Mouse (Mus musculus) brown adipose tissue, adult 24 weeks (tissue): ENCODE measurements around the gene Sbf1. TPM values are rescaled to one million over a fixed set of nuclear protein-coding genes. Genes with fewer than 3 reads are reported as not detected.
A peak's percentile ranks its signal among the peaks of the same experiment; 100 is the strongest.

Experiments used
- H3K27ac ChIP-seq: fragments of 200-500 bp; replicated peaks from 2 replicates; pipeline ENCODE4 v1.5.1; 2012; ENCODE audit warnings: low read depth, mild to moderate bottlenecking, low read length
- H3K4me1 ChIP-seq: fragments of 200-500 bp; 2 replicates; pipeline ENCODE4 v1.6.1; 2012; ENCODE audit warnings: low read length, mixed read lengths; ENCODE audit not compliant: control insufficient read depth, insufficient read depth, insufficient read length
- H3K4me3 ChIP-seq: fragments of 200-500 bp; 2 replicates; pipeline ENCODE4 v1.5.1; 2012; ENCODE audit warnings: low read depth, mild to moderate bottlenecking, low read length, moderate library complexity; ENCODE audit not compliant: insufficient read depth
- polyA plus RNA-seq: library from polyadenylated mRNA; stranded (reverse); fragments of >200 nt; gene quantifications from 2 replicates; pipeline ENCODE4 v1.2.4, GENCODE M21; 2012; ENCODE audit not compliant: missing spikeins, insufficient read depth, insufficient read length

Gene Sbf1
- polyA plus RNA-seq, 1 experiment = 23.6 TPM

GRCm38 (mm10) chr15:89336422-89336821 lies 21.3 kb upstream of the Sbf1 start:
- no peak overlapping the region for H3K27ac ChIP-seq
- no peaks in the 10 kb centered on the region for H3K4me1 ChIP-seq
- no peak overlapping the region for H3K4me3 ChIP-seq

- H3K4me1 ChIP-seq = no peaks in the 10 kb centered on the region
- no peak overlapping the region for H3K4me3 ChIP-seq
These were observed 19.8 kb upstream of the Sbf1 start for GRCm38 (mm10) chr15:89334774-89335537.

DNA sequence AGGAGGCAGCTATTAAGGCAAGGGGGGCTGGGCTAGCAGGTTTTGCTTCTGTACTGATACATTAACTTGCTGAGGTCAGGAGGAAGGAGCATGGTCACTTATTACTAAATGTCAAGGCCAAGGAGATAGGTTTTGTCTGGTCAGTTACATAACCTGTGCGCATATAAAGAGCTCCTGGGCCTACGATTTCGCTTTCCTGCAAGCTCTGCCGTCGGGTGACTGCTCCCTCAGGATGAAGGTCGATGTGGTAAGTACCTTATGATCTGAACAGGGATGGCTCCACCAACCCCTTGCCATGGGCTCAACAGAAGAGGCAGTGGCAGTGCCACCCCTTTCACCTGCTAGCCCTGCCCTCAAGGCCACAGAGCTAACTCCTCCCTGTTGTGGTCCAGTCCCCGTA lies 19.2 kb upstream of the Sbf1 start, which contains the start of gene Miox:
Miox (plus strand) TSS at position 128 of the 400 bp plus-strand sequence.
- Histone ChIP-seq H3K4me3 (no peak within 1 kb of the TSS), H3K27ac (no peak within 1 kb of the TSS), H3K4me1 (no peaks in the 10 kb centered on the region)

More at GRCm38 (mm10) chr15:89334774-89335537, 19.8 kb upstream of the Sbf1 start:
- no peak overlapping the region for H3K27ac ChIP-seq

DNA sequence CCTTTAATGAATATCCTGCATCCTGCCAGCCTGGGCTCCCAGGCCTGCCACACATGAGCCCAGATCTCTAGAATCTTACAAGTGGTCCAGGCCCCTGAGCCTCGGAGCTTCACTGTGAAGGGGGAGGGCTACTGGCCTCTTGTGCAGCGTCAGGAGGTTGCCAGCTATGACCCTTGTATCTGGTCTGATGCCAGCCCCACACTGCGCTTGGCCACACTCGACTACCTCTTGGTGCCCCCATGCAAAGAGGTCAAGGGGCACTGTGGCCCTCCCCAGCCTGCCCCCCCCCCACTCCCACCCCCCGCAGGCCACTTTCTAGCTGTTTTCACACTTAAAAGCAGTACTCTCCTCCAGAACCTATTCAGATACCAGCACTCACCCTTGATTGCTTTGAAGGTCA lies 11.3 kb upstream of the Sbf1 start:
- H3K27ac ChIP-seq = no peak overlapping the region
- no peaks in the 10 kb centered on the region for H3K4me1 ChIP-seq
- H3K4me3 ChIP-seq = no peak overlapping the region

DNA sequence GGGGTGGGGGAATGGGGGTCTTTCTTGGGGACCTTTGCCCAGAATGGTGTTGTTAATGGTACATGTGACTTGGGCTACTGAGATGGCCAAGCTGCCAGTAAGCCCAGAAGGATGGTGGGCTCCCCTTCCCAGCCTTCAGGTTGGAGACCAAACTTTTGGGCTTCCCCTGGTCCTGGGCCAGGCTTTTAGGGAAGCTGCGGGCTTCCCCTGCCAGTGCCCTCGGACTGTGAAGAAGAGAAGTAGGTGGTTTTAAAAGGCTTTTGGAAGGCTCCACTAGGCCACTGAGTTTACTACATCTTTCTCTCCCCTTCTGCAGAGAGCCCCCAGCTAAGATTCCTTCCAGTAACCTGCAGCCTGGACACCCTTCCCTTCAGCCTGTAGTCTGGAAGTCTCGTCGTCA lies 8.5 kb upstream of the Sbf1 start:
- H3K4me3 ChIP-seq = no peak overlapping the region
- no peaks in the 10 kb centered on the region for H3K4me1 ChIP-seq
- no peak overlapping the region for H3K27ac ChIP-seq

DNA sequence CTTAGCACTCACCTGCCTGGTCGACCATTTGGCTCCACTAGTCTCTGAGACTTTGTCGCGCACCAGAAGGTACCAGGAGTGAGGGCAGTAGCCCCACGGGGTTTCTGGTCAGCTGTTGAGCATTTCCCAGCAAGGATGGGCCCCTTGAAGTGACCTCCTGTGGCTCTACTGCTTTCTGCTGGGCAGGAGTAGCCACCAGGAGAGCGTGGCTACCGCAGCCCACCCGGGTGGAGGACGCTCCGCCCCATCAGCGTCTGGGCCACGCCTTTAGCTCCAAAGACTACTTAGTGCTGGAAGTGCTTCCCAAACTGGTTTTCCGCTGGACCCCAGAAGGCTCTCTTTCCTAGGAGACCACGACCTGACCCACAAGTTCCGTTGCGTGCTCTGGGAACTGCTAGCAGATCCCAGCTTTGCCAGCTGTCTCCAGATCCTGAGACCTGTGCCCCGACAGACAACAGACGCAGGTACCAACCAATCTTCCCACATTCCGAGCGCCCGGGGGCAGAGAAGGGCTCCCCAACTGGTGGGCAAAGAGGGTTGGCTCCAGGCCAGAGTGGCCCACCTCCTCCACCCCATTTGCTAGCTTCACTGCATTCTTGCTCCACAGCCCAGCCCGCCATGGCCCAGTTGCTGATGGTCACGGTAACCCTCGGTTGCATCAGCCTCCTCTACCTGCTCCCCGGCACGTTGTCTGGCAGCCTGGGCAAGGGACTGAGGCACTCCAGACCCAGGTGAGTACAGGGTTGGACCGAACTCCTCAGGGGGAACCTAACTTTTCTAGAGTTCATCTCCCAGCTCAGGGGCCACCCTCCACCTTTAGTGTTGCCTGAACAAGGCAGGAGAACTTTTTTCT lies 7.8 kb upstream of the Sbf1 start, which contains the start of gene Adm2:
Adm2 (plus strand) TSS at position 51 of the 853 bp plus-strand sequence.
- Histone ChIP-seq H3K27ac (no peak within 1 kb of the TSS), H3K4me3 (no peak within 1 kb of the TSS), H3K4me1 (no peaks in the 10 kb centered on the region)

GRCm38 (mm10) chr15:89321264-89321663 lies 6.2 kb upstream of the Sbf1 start:
- Histone ChIP-seq H3K4me3 (no peak overlapping the region), H3K27ac (no peak overlapping the region), H3K4me1 (no peaks in the 10 kb centered on the region)

GRCm38 (mm10) chr15:89316146-89316545 lies 1.0 kb upstream of the Sbf1 start:
- H3K27ac ChIP-seq = 0 out of 2 replicates have a peak overlapping the region, but pooled peaks have one; percentile 30
- peak overlapping the region; percentile 83 for H3K4me3 ChIP-seq
- peaks cover 24% of the 10 kb centered on the region for H3K4me1 ChIP-seq

DNA sequence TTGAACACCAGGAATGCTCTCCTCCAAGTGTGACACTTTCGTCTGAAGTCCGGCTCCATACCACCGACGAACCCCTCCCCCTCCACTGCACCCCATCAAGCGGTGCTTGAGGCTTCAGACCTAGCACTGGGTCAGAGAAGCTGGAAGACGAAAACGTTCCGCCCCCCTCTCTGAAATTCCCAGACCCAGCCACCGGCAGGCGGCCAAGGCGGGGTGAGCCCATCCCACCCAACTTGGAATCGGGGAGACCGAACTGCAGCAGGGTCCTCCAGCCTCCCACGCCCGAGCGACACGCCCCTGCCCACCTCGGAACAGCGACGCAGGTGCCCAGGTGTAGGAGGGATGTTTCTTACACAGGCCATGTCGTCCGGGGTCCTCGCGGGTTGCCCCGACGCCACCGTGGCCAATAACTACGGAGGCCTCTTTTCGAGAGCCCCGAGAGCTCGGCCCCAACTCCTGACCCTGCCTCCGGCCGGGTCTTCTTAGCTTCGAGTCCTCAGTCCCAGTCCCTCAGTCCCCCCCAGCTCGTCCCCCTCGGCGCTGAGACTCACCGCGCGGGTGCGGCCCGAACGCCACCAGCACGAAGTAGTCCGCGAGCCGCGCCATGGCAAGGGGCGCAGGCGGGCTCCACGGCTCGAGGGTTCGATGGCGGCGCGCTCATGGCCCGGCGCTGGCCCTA lies 461 bp downstream of the Sbf1 start:
- Histone ChIP-seq H3K27ac (no peak overlapping the region), H3K4me3 (peak overlapping the region; percentile 88), H3K4me1 (peaks cover 36% of the 10 kb centered on the region)

- Histone ChIP-seq H3K27ac (no peak overlapping the region), H3K4me3 (peak overlapping the region; percentile 88), H3K4me1 (peaks cover 36% of the 10 kb centered on the region)
These were observed 1.0 kb downstream of the Sbf1 start for GRCm38 (mm10) chr15:89314107-89314506.

DNA sequence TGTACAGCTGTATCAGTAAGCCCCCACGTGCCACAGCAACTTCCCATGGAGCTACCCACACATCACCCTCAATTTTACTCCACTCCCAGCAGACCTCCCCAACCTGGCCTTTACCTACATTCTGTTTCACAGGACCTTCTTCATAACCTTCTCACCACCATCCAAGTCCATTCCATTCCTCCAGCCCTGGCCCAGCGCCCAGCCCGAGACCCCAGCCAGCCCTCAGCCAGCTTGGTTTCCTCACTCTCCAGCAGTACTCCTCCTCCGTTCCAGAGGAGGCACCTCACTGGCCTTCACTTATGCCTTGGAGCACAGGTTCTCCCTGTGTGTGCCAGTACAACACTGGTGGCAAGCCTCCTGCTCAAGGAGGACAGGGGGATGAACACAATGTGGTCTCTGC lies 1.8 kb downstream of the Sbf1 start:
- peak overlapping the region; percentile 88 for H3K4me3 ChIP-seq
- peaks cover 39% of the 10 kb centered on the region for H3K4me1 ChIP-seq
- no peak overlapping the region for H3K27ac ChIP-seq

DNA sequence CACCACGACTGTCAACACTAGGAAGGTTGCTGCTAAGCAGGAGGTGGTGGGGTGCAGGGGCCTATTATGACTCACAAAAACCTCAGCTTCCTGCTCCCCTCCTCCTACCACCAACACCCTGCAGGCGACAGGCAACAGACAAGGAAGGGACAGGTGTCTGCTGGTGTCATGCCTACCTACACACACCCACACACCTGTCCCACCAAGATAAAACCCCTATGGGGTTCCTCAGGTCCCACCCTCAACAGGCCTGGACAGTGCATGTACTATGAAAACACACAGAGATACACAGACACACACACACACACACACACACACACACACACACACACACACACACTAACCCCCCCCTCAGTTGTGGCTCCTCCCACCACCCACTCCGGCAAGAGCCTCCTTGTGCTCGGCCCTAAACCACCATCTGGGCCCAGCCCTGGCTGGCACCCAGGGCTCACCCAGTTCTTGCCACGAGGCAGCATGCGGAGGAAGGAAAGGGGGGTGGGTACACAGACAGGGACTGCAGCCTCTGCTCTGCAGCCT lies 5.1 kb downstream of the Sbf1 start:
- Histone ChIP-seq H3K4me1 (peaks cover 38% of the 10 kb centered on the region), H3K27ac (no peak overlapping the region), H3K4me3 (no peak overlapping the region)

- Histone ChIP-seq H3K4me3 (no peak overlapping the region), H3K4me1 (peaks cover 32% of the 10 kb centered on the region), H3K27ac (no peak overlapping the region)
These were observed 6.5 kb downstream of the Sbf1 start for GRCm38 (mm10) chr15:89308406-89309139.

GRCm38 (mm10) chr15:89307461-89307860 lies 7.7 kb downstream of the Sbf1 start:
- Histone ChIP-seq H3K4me1 (peaks cover 24% of the 10 kb centered on the region), H3K27ac (no peak overlapping the region), H3K4me3 (no peak overlapping the region)
